Mouse (Mus musculus): ENCODE results near the gene Tbc1d21.

Tbc1d21 gene

GRCm38 (mm10) chr9:58345963-58346362, 24.3 kb downstream of the Tbc1d21 start:
- no peak for DNase-seq (ENCODE audit: low read depth, low spot score)

GRCm38 (mm10) chr9:58341795-58342194, 28.5 kb downstream of the Tbc1d21 start:
- DNase-seq (ENCODE audit: low read depth, low spot score) = no peak

- DNase-seq (ENCODE audit: low read depth, low spot score) = no peak
These were observed 33.5 kb downstream of the Tbc1d21 start for GRCm38 (mm10) chr9:58336650-58337281.

- no peak for DNase-seq (ENCODE audit: low read depth, low spot score)
These were observed 39.0 kb downstream of the Tbc1d21 start for GRCm38 (mm10) chr9:58331276-58331675.

GRCm38 (mm10) chr9:58330293-58330692, 40.0 kb downstream of the Tbc1d21 start:
- no peak for DNase-seq (ENCODE audit: low read depth, low spot score)

GRCm38 (mm10) chr9:58327382-58327781, 42.9 kb downstream of the Tbc1d21 start:
- DNase-seq (ENCODE audit: low read depth, low spot score) = no peak

GRCm38 (mm10) chr9:58326477-58327180, 43.6 kb downstream of the Tbc1d21 start:
- no peak for DNase-seq (ENCODE audit: low read depth, low spot score)

GRCm38 (mm10) chr9:58321681-58322080, 48.6 kb downstream of the Tbc1d21 start:
- DNase-seq (ENCODE audit: low read depth, low spot score) = no peak

GRCm38 (mm10) chr9:58318317-58318716, 51.9 kb downstream of the Tbc1d21 start:
- DNase-seq (ENCODE audit: low read depth, low spot score) = no peak

GRCm38 (mm10) chr9:58317381-58317780, 52.9 kb downstream of the Tbc1d21 start:
- DNase-seq (ENCODE audit: low read depth, low spot score) = no peak

- no peak for DNase-seq (ENCODE audit: low read depth, low spot score)
These were observed 53.5 kb downstream of the Tbc1d21 start for GRCm38 (mm10) chr9:58316784-58317183.

- DNase-seq (ENCODE audit: low read depth, low spot score) = no peak
These were observed 54.4 kb downstream of the Tbc1d21 start for GRCm38 (mm10) chr9:58315850-58316249.

- no peak for DNase-seq (ENCODE audit: low read depth, low spot score)
These were observed 55.4 kb downstream of the Tbc1d21 start for GRCm38 (mm10) chr9:58314682-58315360.

- no peak for DNase-seq (ENCODE audit: low read depth, low spot score)
These were observed 57.3 kb downstream of the Tbc1d21 start, which contains the start of gene Loxl1 for GRCm38 (mm10) chr9:58312944-58313359. Gene Loxl1 (minus strand): TSS chr9:58313186.

GRCm38 (mm10) chr9:58312196-58312943, 57.9 kb downstream of the Tbc1d21 start:
- DNase-seq (ENCODE audit: low read depth, low spot score) = no peak

GRCm38 (mm10) chr9:58311191-58311910, 58.9 kb downstream of the Tbc1d21 start:
- no peak for DNase-seq (ENCODE audit: low read depth, low spot score)

GRCm38 (mm10) chr9:58310043-58310660, 60.1 kb downstream of the Tbc1d21 start:
- DNase-seq (ENCODE audit: low read depth, low spot score) = no peak

Data from c-Kit-negative CD71-positive TER-119-positive erythroid progenitor cells, embryonic 14.5 days (primary cell).